Mouse (Mus musculus): ENCODE measurements around the gene Grk2. TPM values are rescaled to one million over a fixed set of nuclear protein-coding genes. Genes with fewer than 3 reads are reported as not detected.

Grk2 gene
- polyA plus RNA-seq, 1 experiment from 2014 or later = 15.5 TPM

DNA sequence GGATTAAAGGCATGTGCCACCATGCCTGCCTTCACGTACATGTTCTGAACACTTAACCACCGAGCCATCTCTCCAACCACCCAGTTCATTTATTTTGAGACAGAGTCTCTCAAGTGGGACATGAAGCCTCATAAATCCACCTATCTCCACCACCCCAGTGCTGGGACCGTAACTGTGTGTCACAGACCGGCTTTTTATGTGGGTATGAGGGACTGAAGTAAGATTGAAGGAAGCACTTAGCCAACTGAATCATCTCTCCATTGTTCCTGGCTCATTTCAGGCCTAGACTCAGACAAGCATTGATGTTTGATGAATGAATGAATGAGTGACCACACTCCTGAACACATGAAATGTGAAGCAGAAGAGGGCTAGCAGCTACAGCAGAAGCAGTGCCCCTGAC is 3.3 kb upstream of the Grk2 start:
- H3K9ac ChIP-seq (ENCODE audit: low read length) = no peak overlapping the region
- H3K4me2 ChIP-seq (ENCODE audit: low read depth, low read length) = no peak overlapping the region
- ATAC-seq (replicated peaks; ENCODE audit: extremely low read depth, insufficient read depth, low FRiP score) = no peak
- H3K27me3 ChIP-seq (ENCODE audit: control insufficient read depth, insufficient read depth, low read length) = no peaks in the 10 kb centered on the region
- H3K36me3 ChIP-seq (ENCODE audit: control insufficient read depth, insufficient read depth) = no peaks in the 10 kb centered on the region
- WGBS = 93% methylated on average over 4 of the region's 4 CpGs
- no peaks in the 10 kb centered on the region for H3K9me3 ChIP-seq (replicated peaks; ENCODE audit: control insufficient read depth, low read length)
- H3K4me3 ChIP-seq (ENCODE audit: low read length) = no peak overlapping the region
- H3K27ac ChIP-seq (ENCODE audit: low read length) = no peak overlapping the region
- H3K4me1 ChIP-seq (ENCODE audit: control insufficient read depth, insufficient read depth, low read length) = peaks cover 16% of the 10 kb centered on the region

DNA sequence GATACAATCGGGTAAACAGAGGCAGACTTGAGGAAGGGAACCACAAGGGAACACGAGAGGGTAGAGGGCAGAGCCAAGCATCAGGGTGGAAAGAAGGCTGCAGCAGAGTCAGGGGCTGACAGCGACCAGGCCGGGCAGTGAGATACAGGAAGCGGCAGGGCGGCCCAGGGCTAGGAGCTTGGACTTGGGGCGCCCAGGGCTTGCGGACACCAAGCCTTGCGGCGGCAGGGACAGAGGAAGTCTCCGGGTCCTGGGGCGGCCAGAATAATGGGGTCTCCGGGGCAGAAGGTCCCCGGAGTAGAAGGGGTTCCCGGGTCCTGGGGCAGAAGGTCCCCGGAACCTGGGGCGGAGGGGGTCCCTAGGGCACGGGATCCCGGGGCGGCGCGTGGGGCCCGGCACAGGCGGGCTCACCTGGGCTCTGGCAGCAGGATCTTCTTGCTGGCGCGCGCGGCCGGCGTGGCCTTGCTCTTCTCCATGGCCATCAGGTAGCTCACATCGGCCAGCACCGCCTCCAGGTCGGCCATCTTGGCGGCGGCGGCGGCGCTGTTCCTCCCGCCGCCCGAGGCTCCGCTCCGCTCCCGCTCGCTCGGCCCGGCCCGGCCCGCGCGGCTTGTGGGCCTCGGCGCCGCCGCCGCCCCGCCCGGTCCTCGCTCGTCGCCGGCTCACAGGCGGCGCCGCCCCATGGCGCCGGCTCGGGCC is 382 bp downstream of the Grk2 start:
- Histone ChIP-seq H3K9ac (ENCODE audit: low read length) (peak overlapping the region; percentile 99), H3K4me2 (ENCODE audit: low read depth, low read length) (peak overlapping the region; percentile 66), H3K36me3 (ENCODE audit: control insufficient read depth, insufficient read depth) (no peaks in the 10 kb centered on the region), H3K4me3 (ENCODE audit: low read length) (peak overlapping the region; percentile 97), H3K4me1 (ENCODE audit: control insufficient read depth, insufficient read depth, low read length) (peaks cover 50% of the 10 kb centered on the region), H3K27ac (ENCODE audit: low read length) (peak overlapping the region; percentile 86), H3K27me3 (ENCODE audit: control insufficient read depth, insufficient read depth, low read length) (no peaks in the 10 kb centered on the region), H3K9me3 (replicated peaks; ENCODE audit: control insufficient read depth, low read length) (no peaks in the 10 kb centered on the region)
- peak; percentile 58 for ATAC-seq (replicated peaks; ENCODE audit: extremely low read depth, insufficient read depth, low FRiP score)
- under 1% methylated on average over 54 of the region's 68 CpGs for WGBS

DNA sequence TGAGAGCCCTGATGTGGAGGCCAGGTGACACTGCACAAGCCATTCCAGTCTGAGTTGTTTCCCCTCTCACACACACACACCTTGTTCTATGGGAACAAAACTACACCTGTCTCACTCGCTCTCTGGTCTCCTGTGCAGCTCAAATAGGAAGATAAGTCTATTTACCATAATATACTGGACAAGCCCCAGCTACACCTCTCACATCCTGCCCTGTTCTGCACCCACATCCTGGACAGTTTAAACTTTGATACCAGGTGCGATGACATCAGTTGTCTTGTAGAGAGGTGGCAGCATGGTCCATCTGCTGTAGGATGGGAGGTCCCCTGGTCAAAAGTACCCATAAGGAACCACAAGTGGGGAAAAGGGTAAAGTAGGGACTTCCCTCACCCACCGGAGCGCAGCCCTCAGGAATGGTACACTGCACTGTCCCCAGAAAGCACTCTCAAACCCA is 1.1 kb downstream of the Grk2 start:
- Histone ChIP-seq H3K36me3 (ENCODE audit: control insufficient read depth, insufficient read depth) (no peaks in the 10 kb centered on the region), H3K27me3 (ENCODE audit: control insufficient read depth, insufficient read depth, low read length) (no peaks in the 10 kb centered on the region), H3K9ac (ENCODE audit: low read length) (peak overlapping the region; percentile 99), H3K4me1 (ENCODE audit: control insufficient read depth, insufficient read depth, low read length) (peaks cover 54% of the 10 kb centered on the region), H3K27ac (ENCODE audit: low read length) (peak overlapping the region; percentile 86), H3K9me3 (replicated peaks; ENCODE audit: control insufficient read depth, low read length) (no peaks in the 10 kb centered on the region), H3K4me2 (ENCODE audit: low read depth, low read length) (peak overlapping the region; percentile 66), H3K4me3 (ENCODE audit: low read length) (peak overlapping the region; percentile 97)
- no peak for ATAC-seq (replicated peaks; ENCODE audit: extremely low read depth, insufficient read depth, low FRiP score)
- WGBS = 53% methylated on average over 4 of the region's 4 CpGs

DNA sequence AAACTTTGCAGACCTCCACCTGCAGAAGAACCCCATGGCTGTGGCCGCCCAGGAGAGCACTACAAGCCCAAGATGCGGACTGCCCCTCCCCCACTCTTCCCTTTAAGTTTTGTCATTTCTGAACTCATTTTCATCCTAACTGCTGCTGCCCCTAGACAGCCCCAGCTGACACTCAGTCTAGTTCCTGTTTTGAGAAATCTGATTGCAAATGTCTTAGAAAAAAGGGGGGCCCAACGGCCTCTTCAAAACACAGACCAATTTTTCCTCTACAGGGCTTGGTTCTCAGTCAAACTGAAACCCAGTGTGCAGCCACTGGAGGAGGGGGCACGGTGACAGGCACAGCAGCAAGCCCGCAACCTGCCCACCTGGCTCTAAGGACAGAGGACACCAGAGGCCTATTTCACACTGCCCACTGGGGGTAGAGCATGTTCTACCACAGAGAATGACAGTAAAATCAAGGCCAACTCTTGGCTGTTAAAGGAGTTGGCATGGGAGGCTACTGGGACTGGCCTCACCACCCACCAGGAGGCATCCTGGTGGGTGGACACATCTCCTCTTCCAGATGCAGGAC is 1.7 kb downstream of the Grk2 start:
- Histone ChIP-seq H3K27ac (ENCODE audit: low read length) (peak overlapping the region; percentile 86), H3K9ac (ENCODE audit: low read length) (peak overlapping the region; percentile 99), H3K4me3 (ENCODE audit: low read length) (peak overlapping the region; percentile 97), H3K36me3 (ENCODE audit: control insufficient read depth, insufficient read depth) (no peaks in the 10 kb centered on the region), H3K27me3 (ENCODE audit: control insufficient read depth, insufficient read depth, low read length) (no peaks in the 10 kb centered on the region), H3K4me2 (ENCODE audit: low read depth, low read length) (peak overlapping the region; percentile 66), H3K9me3 (replicated peaks; ENCODE audit: control insufficient read depth, low read length) (no peaks in the 10 kb centered on the region), H3K4me1 (ENCODE audit: control insufficient read depth, insufficient read depth, low read length) (peaks cover 58% of the 10 kb centered on the region)
- no peak for ATAC-seq (replicated peaks; ENCODE audit: extremely low read depth, insufficient read depth, low FRiP score)
- 64% methylated on average over 5 of the region's 5 CpGs for WGBS

DNA sequence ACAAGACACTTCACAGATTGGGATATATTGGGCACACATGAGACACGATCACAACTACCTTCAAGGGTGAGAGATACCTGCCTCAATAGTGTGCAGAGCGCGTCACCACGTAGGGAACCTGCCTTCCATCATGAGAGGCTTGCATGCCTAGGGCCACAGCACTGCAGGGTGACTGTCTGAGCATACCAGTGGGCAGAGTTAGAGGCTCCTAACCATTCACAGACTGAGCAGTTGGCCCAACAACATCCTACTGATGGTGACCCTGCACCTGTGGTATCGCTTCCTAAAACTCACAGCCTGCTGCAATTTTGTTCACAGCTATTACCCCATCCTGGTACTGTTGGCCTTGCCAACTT is 2.4 kb downstream of the Grk2 start:
- Histone ChIP-seq H3K36me3 (ENCODE audit: control insufficient read depth, insufficient read depth) (no peaks in the 10 kb centered on the region), H3K9me3 (replicated peaks; ENCODE audit: control insufficient read depth, low read length) (no peaks in the 10 kb centered on the region), H3K27ac (ENCODE audit: low read length) (peak overlapping the region; percentile 85), H3K9ac (ENCODE audit: low read length) (no peak overlapping the region), H3K4me1 (ENCODE audit: control insufficient read depth, insufficient read depth, low read length) (peaks cover 61% of the 10 kb centered on the region), H3K27me3 (ENCODE audit: control insufficient read depth, insufficient read depth, low read length) (no peaks in the 10 kb centered on the region), H3K4me2 (ENCODE audit: low read depth, low read length) (peak overlapping the region; percentile 66), H3K4me3 (ENCODE audit: low read length) (peak overlapping the region; percentile 15; the same call in 1 of the 2 replicates)
- no peak for ATAC-seq (replicated peaks; ENCODE audit: extremely low read depth, insufficient read depth, low FRiP score)
- 81% methylated on average over 5 of the region's 5 CpGs for WGBS

DNA sequence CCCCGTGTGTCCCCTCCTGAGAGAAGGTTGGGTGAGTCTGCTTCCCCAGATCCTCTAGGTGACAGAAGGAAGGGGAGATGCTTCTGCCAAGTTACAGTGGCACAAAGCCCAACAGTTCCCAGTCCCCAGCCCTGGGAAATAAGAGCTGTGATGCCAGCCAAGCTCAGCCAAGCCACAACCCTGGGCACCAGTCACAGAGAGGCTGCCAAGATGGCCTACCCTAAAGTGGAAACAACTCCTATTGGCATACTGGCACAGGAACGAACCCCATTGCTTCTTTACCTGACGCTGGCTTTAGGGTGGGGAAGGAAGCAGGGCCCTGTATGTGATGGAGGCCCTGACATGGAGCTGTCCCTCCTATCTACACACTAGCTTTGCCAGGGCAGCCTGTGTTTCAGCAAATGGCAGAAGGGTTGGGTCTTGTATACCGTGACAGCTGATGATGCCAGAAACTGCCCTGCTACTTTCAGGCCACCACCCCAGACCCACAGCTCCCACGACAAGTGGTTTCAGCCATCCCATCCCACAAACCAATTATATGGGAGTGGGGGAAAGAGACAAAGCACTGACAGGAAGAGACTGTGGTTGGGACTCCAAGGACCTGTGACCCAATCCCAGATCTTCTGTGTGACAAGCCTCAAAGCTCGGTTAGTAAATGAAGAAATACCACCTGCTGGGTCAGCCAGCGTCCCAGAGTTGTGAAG is 2.9 kb downstream of the Grk2 start:
- Histone ChIP-seq H3K27ac (ENCODE audit: low read length) (peak overlapping the region; percentile 85), H3K27me3 (ENCODE audit: control insufficient read depth, insufficient read depth, low read length) (no peaks in the 10 kb centered on the region), H3K36me3 (ENCODE audit: control insufficient read depth, insufficient read depth) (no peaks in the 10 kb centered on the region), H3K4me3 (ENCODE audit: low read length) (peak overlapping the region; percentile 25), H3K4me2 (ENCODE audit: low read depth, low read length) (peak overlapping the region; percentile 66), H3K9ac (ENCODE audit: low read length) (peak overlapping the region; percentile 62), H3K4me1 (ENCODE audit: control insufficient read depth, insufficient read depth, low read length) (peaks cover 61% of the 10 kb centered on the region), H3K9me3 (replicated peaks; ENCODE audit: control insufficient read depth, low read length) (no peaks in the 10 kb centered on the region)
- ATAC-seq (replicated peaks; ENCODE audit: extremely low read depth, insufficient read depth, low FRiP score) = no peak
- 59% methylated on average over 7 of the region's 7 CpGs for WGBS

DNA sequence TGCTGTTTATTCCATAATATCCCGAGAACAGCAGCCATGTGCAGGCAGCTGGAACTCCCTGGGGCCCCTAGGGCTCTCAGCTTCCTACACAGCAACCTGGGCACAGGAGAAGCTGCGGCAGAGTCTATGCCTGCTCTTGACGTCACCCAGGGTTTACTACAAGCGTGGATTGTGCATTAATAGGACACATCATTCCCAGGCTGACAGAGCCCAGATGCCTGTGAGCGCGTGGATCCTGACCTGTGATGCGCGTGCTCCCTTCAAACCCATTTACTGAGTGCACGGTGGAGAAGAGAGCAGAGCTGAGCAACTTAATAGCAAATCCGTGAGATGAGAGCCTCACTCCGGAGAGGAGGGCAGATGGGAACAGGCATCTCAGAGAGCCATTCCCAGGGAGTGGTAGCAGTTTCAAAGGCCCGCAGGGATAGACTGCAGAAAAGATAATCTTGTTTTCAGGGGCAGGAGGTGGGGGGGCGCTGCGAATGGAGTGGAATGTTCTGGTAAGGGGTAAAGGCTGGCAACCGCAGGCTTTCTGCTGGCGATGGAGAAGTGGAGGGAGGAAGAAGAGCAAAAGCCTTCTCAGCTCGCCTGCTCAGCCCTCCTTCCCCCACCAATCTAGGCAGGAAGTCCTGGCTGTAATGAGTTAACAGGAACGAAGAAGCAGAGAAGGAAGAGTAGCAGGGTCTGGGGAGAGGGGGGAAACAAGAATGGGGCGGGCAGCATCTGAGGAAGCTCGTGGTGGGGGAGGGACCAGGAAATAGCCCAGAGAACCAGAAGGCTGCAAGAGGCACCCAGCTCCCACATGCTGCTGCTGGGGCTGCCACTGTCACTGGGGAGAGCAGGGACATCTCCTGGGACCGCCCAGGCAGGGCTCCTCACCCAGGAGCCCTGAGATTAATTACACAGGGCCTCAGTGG is 4.0 kb downstream of the Grk2 start:
- no peaks in the 10 kb centered on the region for H3K36me3 ChIP-seq (ENCODE audit: control insufficient read depth, insufficient read depth)
- WGBS = 24% methylated on average over 21 of the region's 21 CpGs
- peak overlapping the region; percentile 62 for H3K9ac ChIP-seq (ENCODE audit: low read length)
- H3K4me1 ChIP-seq (ENCODE audit: control insufficient read depth, insufficient read depth, low read length) = peaks cover 61% of the 10 kb centered on the region
- H3K4me2 ChIP-seq (ENCODE audit: low read depth, low read length) = peak overlapping the region; percentile 66
- H3K27ac ChIP-seq (ENCODE audit: low read length) = peak overlapping the region; percentile 85
- ATAC-seq (replicated peaks; ENCODE audit: extremely low read depth, insufficient read depth, low FRiP score) = peak; percentile 33; the same call in 1 of the 2 replicates
- H3K27me3 ChIP-seq (ENCODE audit: control insufficient read depth, insufficient read depth, low read length) = no peaks in the 10 kb centered on the region
- no peaks in the 10 kb centered on the region for H3K9me3 ChIP-seq (replicated peaks; ENCODE audit: control insufficient read depth, low read length)
- H3K4me3 ChIP-seq (ENCODE audit: low read length) = peak overlapping the region; percentile 25

DNA sequence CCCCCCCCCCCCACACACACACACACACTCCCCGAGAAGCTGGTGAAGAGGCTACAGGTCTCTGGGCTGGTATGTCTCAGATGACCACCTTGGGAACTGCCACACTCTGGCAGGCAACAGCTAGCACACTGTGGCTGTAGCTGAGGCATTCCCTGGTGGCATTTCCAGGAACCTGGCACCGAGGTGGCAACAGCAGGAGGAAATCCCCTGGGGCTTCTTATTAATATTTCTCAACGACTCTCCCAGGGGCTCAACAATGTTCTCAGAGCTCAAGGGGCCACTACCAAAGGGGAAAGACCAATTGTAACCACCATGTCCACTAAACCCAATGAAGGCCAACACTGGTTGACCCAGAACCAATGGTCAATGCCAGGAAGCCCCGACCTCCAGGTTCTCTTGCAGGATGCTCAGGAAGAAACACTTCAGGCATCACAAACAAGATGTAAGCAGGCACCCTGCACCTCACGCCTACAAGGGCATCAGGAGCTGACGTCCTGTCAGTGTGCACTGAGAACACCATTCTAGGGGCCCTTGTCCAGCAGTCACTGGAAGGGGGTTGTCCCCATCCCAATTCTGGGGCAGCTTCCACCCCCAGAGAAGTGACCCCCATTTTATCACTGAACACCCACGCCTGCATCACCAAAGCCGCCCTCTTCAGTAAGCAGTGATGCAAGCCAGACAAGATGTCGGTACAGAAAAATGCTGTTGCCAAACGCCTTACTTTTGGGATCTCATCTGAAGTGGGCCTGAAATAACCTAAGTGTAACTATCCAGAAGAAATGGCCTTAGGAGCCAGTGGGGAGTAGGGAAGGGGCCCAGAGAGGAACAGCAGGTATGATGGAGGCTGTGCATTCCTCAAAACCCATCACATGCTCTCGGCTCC is 4.9 kb downstream of the Grk2 start:
- WGBS = 53% methylated on average over 11 of the region's 11 CpGs
- Histone ChIP-seq H3K27me3 (ENCODE audit: control insufficient read depth, insufficient read depth, low read length) (no peaks in the 10 kb centered on the region), H3K9me3 (replicated peaks; ENCODE audit: control insufficient read depth, low read length) (no peaks in the 10 kb centered on the region), H3K9ac (ENCODE audit: low read length) (peak overlapping the region; percentile 62; the same call in 1 of the 2 replicates), H3K4me3 (ENCODE audit: low read length) (peak overlapping the region; percentile 25; the same call in 1 of the 2 replicates), H3K4me2 (ENCODE audit: low read depth, low read length) (peak overlapping the region; percentile 66), H3K27ac (ENCODE audit: low read length) (peak overlapping the region; percentile 85), H3K4me1 (ENCODE audit: control insufficient read depth, insufficient read depth, low read length) (peaks cover 56% of the 10 kb centered on the region), H3K36me3 (ENCODE audit: control insufficient read depth, insufficient read depth) (no peaks in the 10 kb centered on the region)
- ATAC-seq (replicated peaks; ENCODE audit: extremely low read depth, insufficient read depth, low FRiP score) = no peak
